Mouse (Mus musculus): ENCODE results near the gene Gm4201.
"Not testable (repeated sequence)": the region's sequence is repeated elsewhere in the genome, so short reads cannot be mapped to it uniquely, and the experiment has no call there.

DNA sequence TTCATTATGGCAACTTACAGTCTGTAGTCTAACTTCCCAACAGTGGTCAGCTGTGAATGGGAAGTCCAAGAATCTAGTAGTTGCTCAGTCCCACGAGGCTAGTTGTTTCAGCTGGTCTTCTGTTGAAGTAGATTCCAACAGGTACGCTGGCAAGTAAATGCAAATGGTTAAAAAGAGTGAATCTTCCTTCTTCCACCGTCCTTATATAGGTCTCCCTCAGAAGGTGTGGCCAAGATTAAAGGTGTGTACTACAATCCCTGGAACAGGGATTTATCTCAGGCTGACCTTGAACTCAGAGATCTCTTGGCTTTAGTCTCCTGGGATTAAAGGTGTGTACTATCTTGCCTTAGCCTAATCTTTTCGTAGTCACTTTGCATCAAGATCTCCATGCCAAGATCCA, 22.9 kb upstream of the Gm4201 start, which contains the start of gene Gm4565:
- TF ChIP-seq CTCF (IDR thresholded peaks at IDR 0.05; ENCODE audit: control insufficient read depth, insufficient read depth, insufficient replicate concordance, low read depth, low read length); POLR2A (IDR thresholded peaks at IDR 0.05; ENCODE audit: control insufficient read depth, low read depth, low read length): not testable (repeated sequence)

Measured in testis, adult 2 months (tissue).